Mouse (Mus musculus) adrenal gland, postnatal 25 days (tissue): ENCODE data around the gene Apbb2. TPM values are rescaled to one million over a fixed set of nuclear protein-coding genes. Genes with fewer than 3 reads are reported as not detected.

Experiments
- DNase-seq: peaks from one replicate; pipeline ENCODE4 v3.0.0; 2021; ENCODE audit warnings: mixed read lengths
- total RNA-seq: library from RNA; stranded (reverse); gene quantifications from 2 replicates; pipeline ENCODE4 v1.2.3, GENCODE M21; 2021

Gene Apbb2
- total RNA-seq, 1 experiment from 2014 or later = 88.3 TPM

GRCm38 (mm10) chr5:66549691-66550090, 68.9 kb downstream of the Apbb2 start:
- DNase-seq = no peak

- peak; percentile 68 for DNase-seq
Measured at GRCm38 (mm10) chr5:66546969-66547511, 71.5 kb downstream of the Apbb2 start.

DNA sequence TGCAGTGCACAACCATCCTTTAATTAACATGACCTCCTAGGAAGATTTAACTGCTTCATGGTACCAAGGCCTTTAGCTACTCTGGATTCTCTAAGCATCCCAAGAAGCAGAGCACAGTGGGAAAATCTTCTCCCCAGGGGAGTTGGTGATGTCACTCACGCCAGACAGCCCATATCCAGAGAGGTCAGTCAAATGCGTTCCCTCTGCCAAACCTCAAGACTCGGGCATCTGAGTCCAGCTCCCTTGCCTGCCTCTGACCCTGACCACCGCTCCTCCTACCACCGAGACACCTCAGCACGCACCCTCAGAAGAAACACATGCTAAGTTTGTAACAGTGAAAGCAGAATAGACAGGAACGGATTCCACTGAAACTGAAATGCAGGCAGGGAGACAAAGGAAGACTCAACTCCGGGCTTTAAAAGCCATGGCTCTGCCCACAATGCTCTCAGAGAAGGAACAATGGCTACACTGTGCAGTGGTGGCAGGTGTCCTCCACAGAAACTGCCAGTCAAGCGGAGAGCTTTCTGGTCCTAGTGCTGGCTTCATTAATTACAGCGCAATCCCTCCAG, 72.9 kb downstream of the Apbb2 start:
- DNase-seq = no peak

GRCm38 (mm10) chr5:66543761-66544160, 74.8 kb downstream of the Apbb2 start:
- DNase-seq = no peak

DNA sequence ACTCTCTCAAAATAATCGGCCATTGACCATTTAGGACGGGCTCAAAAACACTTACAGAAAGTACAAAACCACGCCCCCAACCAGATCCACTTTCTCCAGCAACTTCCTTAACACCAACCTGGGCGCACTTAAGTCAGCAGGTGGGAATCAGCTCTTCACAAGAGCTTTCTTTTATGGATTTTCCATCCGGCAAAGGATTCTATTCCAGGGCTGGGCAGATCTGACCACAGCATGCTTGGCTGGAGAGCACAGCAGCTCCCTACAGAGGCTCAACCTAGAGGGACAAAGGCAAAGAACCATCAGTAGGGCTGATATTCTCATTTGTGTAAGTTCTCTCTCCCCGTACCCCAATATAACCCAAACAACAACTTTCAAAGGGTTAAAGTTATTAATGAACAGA, 75.2 kb downstream of the Apbb2 start:
- DNase-seq = no peak

DNA sequence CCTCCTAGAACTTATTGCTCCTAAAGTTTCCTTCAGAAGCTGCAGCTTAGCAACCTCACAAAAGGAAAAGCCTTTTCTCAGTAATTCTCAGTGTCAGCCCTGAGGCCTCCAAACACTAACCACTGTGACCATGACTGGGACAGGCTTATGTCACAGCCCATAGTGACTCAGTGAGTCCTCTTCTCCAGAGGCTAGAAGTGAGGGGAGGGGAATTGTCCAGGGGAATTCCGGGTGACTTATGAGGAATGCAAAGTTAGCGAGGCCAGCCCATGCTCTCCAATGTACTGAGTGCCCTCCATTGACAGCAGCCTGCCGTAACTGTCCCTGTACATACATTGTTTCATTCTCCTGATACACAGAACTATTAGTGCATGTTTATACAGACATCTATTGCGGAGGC, 76.1 kb downstream of the Apbb2 start:
- DNase-seq = peak; percentile 39

- DNase-seq = no peak
Measured at GRCm38 (mm10) chr5:66541385-66541784, 77.2 kb downstream of the Apbb2 start.

GRCm38 (mm10) chr5:66540246-66540645, 78.3 kb downstream of the Apbb2 start:
- DNase-seq = no peak

GRCm38 (mm10) chr5:66537811-66538210, 80.8 kb downstream of the Apbb2 start:
- no peak for DNase-seq

DNA sequence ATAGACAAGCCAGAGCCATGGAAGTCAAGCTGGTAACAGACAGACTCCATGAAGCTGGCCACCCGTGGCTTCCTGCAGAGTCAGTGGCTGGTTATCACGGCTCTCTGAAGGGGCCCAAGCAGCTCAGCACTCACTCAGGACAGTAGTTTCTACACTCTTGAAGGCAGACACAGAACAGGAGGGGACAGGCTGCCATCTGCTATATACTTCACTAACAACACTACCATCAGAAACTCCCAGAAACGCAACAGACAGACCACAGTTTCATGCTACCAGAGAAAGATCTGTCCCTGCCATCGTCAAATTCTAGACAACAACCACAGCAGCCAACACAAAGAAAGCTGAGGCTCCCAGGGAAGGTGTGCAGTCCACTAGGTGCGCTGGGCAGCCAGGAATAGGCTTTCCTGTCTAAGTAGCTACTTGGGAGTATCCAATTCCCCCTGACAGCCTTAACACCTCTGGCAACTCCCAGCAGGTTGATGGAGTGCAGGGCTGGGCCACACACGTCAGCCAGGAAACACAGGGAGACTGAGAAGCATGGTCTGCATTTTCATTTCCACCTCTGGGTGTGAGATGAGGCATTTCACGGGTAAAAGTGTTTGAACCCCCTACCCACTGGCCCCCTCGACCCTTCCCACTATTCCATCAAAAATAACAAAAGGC, 81.8 kb downstream of the Apbb2 start:
- DNase-seq = no peak

GRCm38 (mm10) chr5:66535566-66536236, 82.9 kb downstream of the Apbb2 start:
- no peak for DNase-seq

DNA sequence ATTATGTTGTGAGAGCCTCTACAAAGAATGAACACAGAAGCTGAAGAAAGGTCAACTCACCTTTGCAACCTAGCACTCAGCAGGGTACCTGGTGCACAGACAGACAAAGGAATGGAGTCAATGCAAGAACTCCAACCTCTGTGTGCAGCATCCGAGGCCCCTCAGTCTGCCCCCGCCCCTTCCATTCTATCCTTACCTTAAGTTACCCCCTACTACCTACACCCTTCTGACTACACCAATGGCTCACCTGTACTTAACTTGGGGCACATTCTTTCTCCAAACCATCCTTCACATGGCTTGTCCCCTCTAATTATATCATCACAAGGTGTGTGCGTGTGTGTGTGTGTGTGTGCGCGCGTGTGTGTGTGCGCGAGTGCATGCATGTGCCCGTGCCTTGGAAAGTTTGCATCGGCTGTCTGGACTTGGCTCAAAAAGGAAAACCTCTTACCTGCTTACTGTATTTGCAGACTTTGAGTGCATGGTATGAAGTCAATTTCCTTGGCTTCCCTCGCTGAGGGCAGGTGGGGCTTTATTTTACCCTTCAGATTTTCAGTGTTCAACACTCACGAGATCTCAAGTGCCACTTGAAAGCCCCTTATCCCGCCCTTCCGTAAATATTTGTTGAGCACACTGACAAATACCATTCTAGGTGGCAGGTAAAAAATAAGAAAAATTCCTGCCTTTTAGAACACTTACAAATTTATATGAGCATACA, 84.7 kb downstream of the Apbb2 start:
- no peak for DNase-seq

GRCm38 (mm10) chr5:66532827-66533226, 85.8 kb downstream of the Apbb2 start:
- DNase-seq = peak; percentile 57

DNA sequence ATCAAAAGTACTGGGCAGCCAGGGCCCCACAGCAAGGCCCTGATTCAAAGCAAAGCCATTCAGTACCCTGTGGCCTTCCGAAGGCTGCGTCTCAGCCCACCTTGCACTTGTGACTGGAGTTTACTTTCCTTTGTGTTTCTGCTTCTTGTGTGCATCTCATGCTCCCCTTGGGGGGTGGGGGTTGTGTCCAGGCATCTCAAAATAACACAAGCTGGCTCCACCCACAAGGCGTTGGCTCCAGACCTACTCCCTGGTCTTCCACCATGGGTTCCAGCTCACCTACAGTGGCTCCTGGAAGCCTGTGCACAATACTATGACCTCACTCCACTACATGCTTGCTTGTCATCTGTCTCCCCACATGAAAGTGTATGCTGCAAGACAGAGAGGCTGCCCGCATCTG, 88.2 kb downstream of the Apbb2 start:
- DNase-seq = no peak

DNA sequence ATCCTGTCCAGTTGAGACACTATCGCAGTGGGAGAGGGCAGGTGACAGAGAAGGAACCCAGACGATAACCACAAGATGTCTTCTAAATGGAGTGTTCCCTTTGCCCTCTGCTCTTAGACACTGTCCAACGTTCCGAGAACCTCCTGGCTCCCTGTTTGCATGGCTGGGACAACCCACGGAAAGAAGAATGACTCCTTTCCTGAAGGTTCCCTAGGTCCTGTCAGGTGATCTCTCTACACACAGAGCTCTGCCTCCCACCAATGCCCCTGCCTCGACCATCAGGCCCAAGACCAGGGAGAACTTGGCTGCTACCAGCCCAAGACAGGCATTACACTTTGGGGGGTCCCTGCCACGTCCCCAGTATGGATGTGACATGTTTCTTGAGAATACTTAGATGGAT, 89.0 kb downstream of the Apbb2 start:
- DNase-seq = no peak

- no peak for DNase-seq
Measured at GRCm38 (mm10) chr5:66528567-66528966, 90.0 kb downstream of the Apbb2 start.

DNA sequence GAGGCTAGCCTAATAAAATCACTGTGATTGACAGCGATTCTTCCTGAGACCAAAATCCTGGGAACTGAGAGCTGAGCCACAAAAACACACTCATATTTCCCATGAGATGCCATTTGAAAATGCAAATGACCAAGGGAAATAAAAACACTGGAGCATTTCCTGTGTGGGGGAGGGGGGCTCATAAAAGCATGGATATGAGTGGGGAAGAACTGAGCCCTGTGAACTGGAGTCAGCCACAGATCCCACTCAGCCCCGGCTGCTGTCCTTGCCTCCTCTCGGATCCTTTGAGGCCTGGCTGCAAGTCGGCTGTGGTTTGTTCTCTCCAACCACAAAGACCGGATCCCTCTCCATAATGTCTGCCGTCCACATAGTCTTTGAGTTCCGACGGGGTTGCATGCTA, 91.5 kb downstream of the Apbb2 start:
- no peak for DNase-seq

GRCm38 (mm10) chr5:66525002-66525401, 93.6 kb downstream of the Apbb2 start:
- DNase-seq = no peak

DNA sequence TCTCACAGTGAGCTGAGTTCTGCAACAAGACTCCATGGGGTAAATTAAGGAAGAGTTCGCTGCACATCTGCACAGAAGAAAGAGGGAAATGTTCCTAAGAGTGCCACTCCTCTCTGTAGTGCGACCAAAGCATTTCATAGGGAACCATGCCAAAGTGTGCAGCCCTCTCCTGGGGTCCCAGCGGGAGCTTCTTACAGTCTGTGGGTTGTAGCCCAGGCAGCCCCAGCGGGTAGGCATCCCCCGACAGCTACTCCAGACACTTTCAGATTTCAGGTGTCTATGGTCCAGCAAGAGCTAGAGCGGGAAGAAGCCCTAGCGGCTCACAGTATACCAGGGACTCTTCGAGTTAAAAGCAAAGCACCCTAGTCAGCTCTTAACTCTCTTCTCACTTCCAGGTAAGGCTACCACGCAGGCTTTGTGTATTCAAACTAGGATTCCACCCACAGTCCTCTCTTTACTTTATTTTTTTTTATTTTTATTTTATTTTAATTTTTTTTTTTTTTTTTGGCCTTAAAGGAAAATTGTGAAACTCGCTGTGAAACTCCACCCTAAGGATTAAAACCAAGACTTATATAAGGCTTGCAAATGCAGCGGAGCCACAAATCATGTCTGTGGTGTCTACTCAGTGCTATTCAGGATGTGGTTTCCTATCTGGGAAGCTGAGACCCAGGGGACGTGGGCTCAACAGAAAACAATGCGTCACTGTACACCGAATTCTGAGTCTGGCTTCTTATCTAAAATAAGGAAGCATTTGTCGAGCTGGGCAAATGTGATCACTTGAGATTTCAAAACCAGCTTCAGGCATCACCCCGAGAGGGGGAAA, 94.7 kb downstream of the Apbb2 start:
- no peak for DNase-seq

DNA sequence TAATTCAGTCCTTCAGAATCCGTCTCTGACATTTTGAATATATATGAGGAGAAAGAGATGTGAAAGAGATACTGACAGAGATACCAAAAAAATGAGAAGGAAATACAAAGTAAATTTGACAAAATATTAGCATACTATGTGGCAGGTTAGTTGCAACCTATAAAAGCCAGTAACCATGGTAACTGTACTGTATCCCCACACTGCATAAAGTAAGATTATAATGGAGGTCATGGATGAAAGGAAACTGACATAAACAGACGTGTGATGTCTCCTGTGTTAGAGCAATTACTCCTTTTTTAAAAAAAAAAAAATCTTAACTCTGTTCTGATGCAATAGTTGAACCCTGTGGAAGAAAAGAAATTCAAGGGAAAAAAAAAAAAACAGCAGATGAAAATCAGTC, 97.3 kb downstream of the Apbb2 start:
- DNase-seq = no peak

- no peak for DNase-seq
Measured at GRCm38 (mm10) chr5:66519511-66519910, 99.1 kb downstream of the Apbb2 start.

DNA sequence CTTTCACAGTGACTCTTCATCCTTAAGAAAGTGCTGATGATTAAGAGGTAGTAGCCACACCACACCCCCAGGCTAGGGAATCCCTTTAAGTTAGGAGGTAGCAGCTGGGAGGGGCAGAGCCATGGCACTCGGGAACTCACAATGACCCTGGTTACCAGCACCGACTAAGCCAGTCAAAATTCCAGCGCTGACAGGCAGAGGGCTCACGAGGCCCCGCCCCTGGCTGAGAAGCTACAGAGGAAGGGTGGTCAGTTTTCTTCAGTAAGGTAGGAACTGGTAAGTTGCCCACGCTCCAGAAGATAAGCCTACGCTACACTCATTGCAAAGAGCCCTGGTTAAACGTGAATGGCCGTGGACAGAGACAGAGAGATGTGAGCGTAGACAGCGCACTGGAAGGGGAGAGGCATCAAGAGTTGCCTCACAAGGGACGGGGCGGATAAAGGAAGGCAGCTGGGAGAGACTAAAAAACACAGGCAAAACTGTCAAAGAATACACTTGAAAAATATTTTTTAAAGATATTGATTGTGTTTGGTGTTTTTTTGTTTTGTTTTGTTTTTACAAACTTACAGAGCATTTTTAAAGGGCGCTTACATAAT, 100.1 kb downstream of the Apbb2 start:
- peak; percentile 25 for DNase-seq
